Mouse (Mus musculus) splenic B cell, adult 2 months (primary cell): Measurements from ENCODE around the gene Phc3.

ENCODE experiments used
- DNase-seq: peaks from one replicate; pipeline ENCODE4 v3.0.0-alpha.2; 2011; ENCODE audit warnings: low read depth, low spot score
- H3K27me3 ChIP-seq: 2 replicates; pipeline ENCODE4 v1.6.1; 2012; ENCODE audit warnings: mild to moderate bottlenecking, low read length, moderate library complexity, mixed read lengths; ENCODE audit not compliant: control insufficient read depth, poor library complexity, insufficient read depth, severe bottlenecking
- H3K36me3 ChIP-seq: 2 replicates; pipeline ENCODE4 v1.6.1; 2012; ENCODE audit warnings: mild to moderate bottlenecking, low read length, moderate library complexity, mixed read lengths; ENCODE audit not compliant: control insufficient read depth, poor library complexity, insufficient read depth, severe bottlenecking

The Phc3 gene

GRCm38 (mm10) chr3:30956327-30956726 is 12.9 kb downstream of the Phc3 start:
- peaks cover 14% of the 10 kb centered on the region for H3K36me3 ChIP-seq
- no peak for DNase-seq
- H3K27me3 ChIP-seq, result no peaks in the 10 kb centered on the region

- no peak for DNase-seq
- no peaks in the 10 kb centered on the region for H3K27me3 ChIP-seq
- H3K36me3 ChIP-seq, result peaks cover 18% of the 10 kb centered on the region
These were observed 16.7 kb downstream of the Phc3 start for GRCm38 (mm10) chr3:30952273-30953070.

GRCm38 (mm10) chr3:30951652-30952051 is 17.6 kb downstream of the Phc3 start:
- Histone ChIP-seq H3K36me3 (peaks cover 18% of the 10 kb centered on the region), H3K27me3 (no peaks in the 10 kb centered on the region)
- no peak for DNase-seq

- Histone ChIP-seq H3K27me3 (no peaks in the 10 kb centered on the region), H3K36me3 (peaks cover 6% of the 10 kb centered on the region; the same call in 1 of the 2 replicates)
- DNase-seq, result no peak
These were observed 34.8 kb downstream of the Phc3 start for GRCm38 (mm10) chr3:30934384-30934783.

GRCm38 (mm10) chr3:30929828-30930227 is 39.4 kb downstream of the Phc3 start:
- DNase-seq, result no peak
- Histone ChIP-seq H3K36me3 (no peaks in the 10 kb centered on the region), H3K27me3 (no peaks in the 10 kb centered on the region)

GRCm38 (mm10) chr3:30927664-30928063 is 41.6 kb downstream of the Phc3 start:
- DNase-seq, result peak; percentile 52
- Histone ChIP-seq H3K27me3 (no peaks in the 10 kb centered on the region), H3K36me3 (peaks cover 4% of the 10 kb centered on the region; the same call in 1 of the 2 replicates)

GRCm38 (mm10) chr3:30917160-30917559 is 52.1 kb downstream of the Phc3 start:
- DNase-seq, result no peak
- H3K27me3 ChIP-seq, result no peaks in the 10 kb centered on the region
- H3K36me3 ChIP-seq, result peaks cover 21% of the 10 kb centered on the region

GRCm38 (mm10) chr3:30904658-30905057 is 64.6 kb downstream of the Phc3 start:
- H3K27me3 ChIP-seq, result no peaks in the 10 kb centered on the region
- no peak for DNase-seq
- H3K36me3 ChIP-seq, result peaks cover 15% of the 10 kb centered on the region

GRCm38 (mm10) chr3:30899407-30899806 is 69.8 kb downstream of the Phc3 start:
- no peaks in the 10 kb centered on the region for H3K27me3 ChIP-seq
- peaks cover 13% of the 10 kb centered on the region for H3K36me3 ChIP-seq
- no peak for DNase-seq

- no peaks in the 10 kb centered on the region for H3K27me3 ChIP-seq
These were observed 72.5 kb downstream of the Phc3 start for GRCm38 (mm10) chr3:30896721-30897120.

GRCm38 (mm10) chr3:30889014-30889413 is 80.2 kb downstream of the Phc3 start:
- no peaks in the 10 kb centered on the region for H3K36me3 ChIP-seq
- H3K27me3 ChIP-seq, result no peaks in the 10 kb centered on the region
- DNase-seq, result no peak

More at GRCm38 (mm10) chr3:30896721-30897120, 72.5 kb downstream of the Phc3 start:
- DNase-seq, result no peak
- peaks cover 13% of the 10 kb centered on the region for H3K36me3 ChIP-seq

- no peak for DNase-seq
- no peaks in the 10 kb centered on the region for H3K36me3 ChIP-seq
- H3K27me3 ChIP-seq, result no peaks in the 10 kb centered on the region
These were observed 81.8 kb downstream of the Phc3 start for GRCm38 (mm10) chr3:30887449-30887848.

- Histone ChIP-seq H3K27me3 (no peaks in the 10 kb centered on the region), H3K36me3 (no peaks in the 10 kb centered on the region)
- no peak for DNase-seq
These were observed 92.5 kb downstream of the Phc3 start for GRCm38 (mm10) chr3:30876709-30877108.

GRCm38 (mm10) chr3:30869995-30870394 is 99.2 kb downstream of the Phc3 start:
- H3K36me3 ChIP-seq, result no peaks in the 10 kb centered on the region
- no peaks in the 10 kb centered on the region for H3K27me3 ChIP-seq
- no peak for DNase-seq

GRCm38 (mm10) chr3:30868625-30869024 is 100.6 kb downstream of the Phc3 start:
- no peak for DNase-seq
- Histone ChIP-seq H3K27me3 (no peaks in the 10 kb centered on the region), H3K36me3 (no peaks in the 10 kb centered on the region)

- no peak for DNase-seq
- Histone ChIP-seq H3K27me3 (no peaks in the 10 kb centered on the region), H3K36me3 (no peaks in the 10 kb centered on the region)
These were observed 101.0 kb downstream of the Phc3 start for GRCm38 (mm10) chr3:30868176-30868575.
